Mouse (Mus musculus): Measurements from ENCODE around the gene Lsm4. TPM values are rescaled to one million over a fixed set of nuclear protein-coding genes. Genes with fewer than 3 reads are reported as not detected.

Gene Lsm4
- polyA plus RNA-seq (2015; fragmentation: Nextera tagmentation; extraction: Ambion mirVana), result 214 and 215 TPM in 2 replicates

- Histone ChIP-seq H3K9me3 (no peaks in the 10 kb centered on the region), H3K4me1 (replicated peaks) (peaks cover 34% of the 10 kb centered on the region), H3K4me2 (peak within 1 kb of the TSS; percentile 80), H3K9ac (peak within 1 kb of the TSS; percentile 77), H3K27ac (replicated peaks) (peak within 1 kb of the TSS; percentile 97), H3K36me3 (peaks cover 15% of the 10 kb centered on the region), H3K4me3 (peak within 1 kb of the TSS; percentile 60), H3K27me3 (no peaks in the 10 kb centered on the region)
- ATAC-seq (ENCODE audit: low read depth), result peak; percentile 97
- WGBS, result under 1% methylated on average over 60 of the region's 60 CpGs
These were observed at the start of gene Lsm4 for GRCm38 (mm10) chr8:70673079-70673856. TSS of gene Lsm4 (plus strand) at chr8:70673248.

GRCm38 (mm10) chr8:70625104-70625503, 47.9 kb upstream of the Lsm4 start:
- H3K36me3 ChIP-seq, result no peaks in the 10 kb centered on the region
- no peaks in the 10 kb centered on the region for H3K9me3 ChIP-seq
- H3K4me1 ChIP-seq (replicated peaks), result peaks cover 12% of the 10 kb centered on the region
- no peak for ATAC-seq (ENCODE audit: low read depth)
- no peak overlapping the region for H3K4me2 ChIP-seq
- no peak overlapping the region for H3K9ac ChIP-seq
- peaks cover 20% of the 10 kb centered on the region for H3K27me3 ChIP-seq
- H3K4me3 ChIP-seq, result no peak overlapping the region
- WGBS, result 24% methylated on average over 5 of the region's 5 CpGs
- H3K27ac ChIP-seq (replicated peaks), result no peak overlapping the region

- Histone ChIP-seq H3K9ac (no peak overlapping the region), H3K4me1 (replicated peaks) (peaks cover 25% of the 10 kb centered on the region), H3K9me3 (no peaks in the 10 kb centered on the region), H3K4me3 (no peak overlapping the region), H3K27ac (replicated peaks) (no peak overlapping the region), H3K36me3 (no peaks in the 10 kb centered on the region), H3K27me3 (peaks cover 15% of the 10 kb centered on the region), H3K4me2 (no peak overlapping the region)
- no peak for ATAC-seq (ENCODE audit: low read depth)
- 84% methylated on average over 5 of the region's 5 CpGs for WGBS
These were observed 46.0 kb upstream of the Lsm4 start for GRCm38 (mm10) chr8:70627041-70627440.

GRCm38 (mm10) chr8:70628986-70629490, 44.0 kb upstream of the Lsm4 start:
- no peaks in the 10 kb centered on the region for H3K9me3 ChIP-seq
- H3K36me3 ChIP-seq, result no peaks in the 10 kb centered on the region
- 59% methylated on average over 7 of the region's 7 CpGs for WGBS
- ATAC-seq (ENCODE audit: low read depth), result peak; percentile 8; the same call in 1 of the 2 replicates
- H3K4me2 ChIP-seq, result peak overlapping the region; percentile 62
- H3K27ac ChIP-seq (replicated peaks), result peak overlapping the region; percentile 76
- H3K4me3 ChIP-seq, result peak overlapping the region; percentile 45
- peak overlapping the region; percentile 71 for H3K9ac ChIP-seq
- H3K4me1 ChIP-seq (replicated peaks), result peaks cover 25% of the 10 kb centered on the region
- peaks cover 13% of the 10 kb centered on the region for H3K27me3 ChIP-seq

GRCm38 (mm10) chr8:70629574-70630531, 43.2 kb upstream of the Lsm4 start:
- peak overlapping the region; percentile 71 for H3K9ac ChIP-seq
- peak; percentile 94 for ATAC-seq (ENCODE audit: low read depth)
- H3K27me3 ChIP-seq, result peaks cover 13% of the 10 kb centered on the region
- under 1% methylated on average over 60 of the region's 60 CpGs for WGBS
- peak overlapping the region; percentile 62 for H3K4me2 ChIP-seq
- H3K9me3 ChIP-seq, result no peaks in the 10 kb centered on the region
- H3K27ac ChIP-seq (replicated peaks), result peak overlapping the region; percentile 76
- no peaks in the 10 kb centered on the region for H3K36me3 ChIP-seq
- H3K4me1 ChIP-seq (replicated peaks), result peaks cover 25% of the 10 kb centered on the region
- H3K4me3 ChIP-seq, result peak overlapping the region; percentile 45

GRCm38 (mm10) chr8:70630532-70631381, 42.3 kb upstream of the Lsm4 start:
- no peak for ATAC-seq (ENCODE audit: low read depth)
- H3K27ac ChIP-seq (replicated peaks), result no peak overlapping the region
- no peak overlapping the region for H3K4me3 ChIP-seq
- H3K27me3 ChIP-seq, result peaks cover 13% of the 10 kb centered on the region
- H3K36me3 ChIP-seq, result no peaks in the 10 kb centered on the region
- WGBS, result 13% methylated on average over 22 of the region's 22 CpGs
- H3K4me2 ChIP-seq, result peak overlapping the region; percentile 62
- peaks cover 25% of the 10 kb centered on the region for H3K4me1 ChIP-seq (replicated peaks)
- no peak overlapping the region for H3K9ac ChIP-seq
- no peaks in the 10 kb centered on the region for H3K9me3 ChIP-seq

- no peak for ATAC-seq (ENCODE audit: low read depth)
- 20% methylated on average over 23 of the region's 24 CpGs for WGBS
- no peak overlapping the region; the same call in 1 of the 2 replicates for H3K4me2 ChIP-seq
These were observed 41.6 kb upstream of the Lsm4 start for GRCm38 (mm10) chr8:70631436-70631835.

GRCm38 (mm10) chr8:70632346-70632892, 40.6 kb upstream of the Lsm4 start, which contains the start of gene Gdf15:
TSS of gene Gdf15 (minus strand) at chr8:70632456.
- WGBS, result 79% methylated on average over 6 of the region's 6 CpGs
- Histone ChIP-seq H3K4me1 (replicated peaks) (peaks cover 30% of the 10 kb centered on the region), H3K4me3 (no peak within 1 kb of the TSS), H3K4me2 (no peak within 1 kb of the TSS; the same call in 1 of the 2 replicates), H3K9ac (no peak within 1 kb of the TSS), H3K27me3 (peaks cover 13% of the 10 kb centered on the region), H3K36me3 (no peaks in the 10 kb centered on the region), H3K9me3 (no peaks in the 10 kb centered on the region), H3K27ac (replicated peaks) (no peak within 1 kb of the TSS)
- no peak for ATAC-seq (ENCODE audit: low read depth)

More at GRCm38 (mm10) chr8:70631436-70631835, 41.6 kb upstream of the Lsm4 start:
- H3K9ac ChIP-seq, result no peak overlapping the region
- no peak overlapping the region for H3K27ac ChIP-seq (replicated peaks)
- peaks cover 25% of the 10 kb centered on the region for H3K4me1 ChIP-seq (replicated peaks)
- H3K27me3 ChIP-seq, result peaks cover 13% of the 10 kb centered on the region
- no peak overlapping the region for H3K4me3 ChIP-seq
- H3K9me3 ChIP-seq, result no peaks in the 10 kb centered on the region
- no peaks in the 10 kb centered on the region for H3K36me3 ChIP-seq

- Histone ChIP-seq H3K4me1 (replicated peaks) (peaks cover 29% of the 10 kb centered on the region), H3K27me3 (peaks cover 13% of the 10 kb centered on the region), H3K9ac (no peak overlapping the region), H3K4me2 (no peak overlapping the region), H3K36me3 (no peaks in the 10 kb centered on the region), H3K9me3 (no peaks in the 10 kb centered on the region), H3K4me3 (no peak overlapping the region), H3K27ac (replicated peaks) (no peak overlapping the region)
- 63% methylated on average over 6 of the region's 6 CpGs for WGBS
- ATAC-seq (ENCODE audit: low read depth), result no peak
These were observed 39.0 kb upstream of the Lsm4 start for GRCm38 (mm10) chr8:70634066-70634465.

- Histone ChIP-seq H3K4me3 (no peak overlapping the region), H3K36me3 (no peaks in the 10 kb centered on the region), H3K27ac (replicated peaks) (no peak overlapping the region), H3K9me3 (no peaks in the 10 kb centered on the region), H3K9ac (no peak overlapping the region), H3K4me1 (replicated peaks) (peaks cover 15% of the 10 kb centered on the region), H3K27me3 (peaks cover 13% of the 10 kb centered on the region), H3K4me2 (no peak overlapping the region)
- WGBS, result 76% methylated on average over 6 of the region's 6 CpGs
- no peak for ATAC-seq (ENCODE audit: low read depth)
These were observed 37.5 kb upstream of the Lsm4 start for GRCm38 (mm10) chr8:70635527-70635926.

GRCm38 (mm10) chr8:70636838-70637237, 36.2 kb upstream of the Lsm4 start:
- no peak for ATAC-seq (ENCODE audit: low read depth)
- 63% methylated on average over 8 of the region's 8 CpGs for WGBS
- Histone ChIP-seq H3K9ac (no peak overlapping the region), H3K27ac (replicated peaks) (no peak overlapping the region), H3K4me2 (no peak overlapping the region), H3K4me3 (no peak overlapping the region), H3K9me3 (no peaks in the 10 kb centered on the region), H3K27me3 (peaks cover 5% of the 10 kb centered on the region; the same call in 1 of the 2 replicates), H3K36me3 (no peaks in the 10 kb centered on the region), H3K4me1 (replicated peaks) (peaks cover 5% of the 10 kb centered on the region; the same call in 1 of the 2 replicates)
